ENCODE assay signal across 28 mouse cellular contexts in the genomic region with DNA sequence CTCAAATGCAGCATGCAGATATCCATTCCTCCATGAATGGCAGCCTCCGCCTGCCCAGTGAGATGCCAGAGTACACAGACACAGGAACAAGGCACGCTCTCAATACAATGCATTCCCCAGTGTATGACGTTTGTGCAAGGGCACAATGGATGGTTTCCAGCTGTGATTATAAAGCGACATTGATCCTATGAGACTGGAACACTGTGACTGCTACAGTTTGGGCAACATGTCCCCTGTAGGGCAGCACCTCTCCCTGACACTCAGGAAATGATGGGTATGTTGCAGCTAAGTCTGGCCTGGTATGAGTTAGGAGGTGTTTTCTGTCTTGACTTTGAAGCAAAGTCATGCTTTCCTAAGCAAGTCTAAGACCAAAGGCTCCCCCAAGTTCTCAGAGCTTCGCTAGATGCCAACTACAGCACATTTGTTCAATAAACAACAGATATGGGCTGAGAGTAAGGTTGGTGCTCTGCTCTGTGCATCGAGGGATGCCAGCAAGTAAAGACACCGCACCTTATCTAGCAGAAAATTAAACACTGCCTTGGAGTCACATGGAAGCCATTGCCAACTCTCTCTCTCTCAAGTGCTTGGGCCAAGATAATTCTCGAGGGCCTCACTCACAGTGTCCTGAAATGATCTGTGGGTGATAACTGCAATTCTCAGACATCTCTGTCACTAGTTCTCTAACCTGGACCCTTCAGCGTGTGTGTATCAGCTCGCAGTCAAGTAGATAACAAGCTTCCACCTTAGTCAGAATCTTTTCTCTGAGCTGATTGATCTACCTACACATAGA.
A peak's percentile ranks its signal among the peaks of the same experiment; 100 is the strongest.
DNase-seq lines count a peak whose midpoint lies in the region; ATAC-seq lines count a peak whose summit lies in the region.
"Had no signal": no experiment of that assay in that cellular context is flagged by ENCODE, and none has a peak within 500 bp of the region (broad histone marks: within the 10 kb centered on the region; RNA-seq: fewer than 3 reads in every experiment).

No protein-coding gene starts in this region.

- no peak for DNase-seq in lung, postnatal 4 days
- DNase-seq in CD4-positive helper T cell, adult 2 months (ENCODE audit: low read depth, low spot score), result peak; percentile 3
- peak; percentile 11 for DNase-seq in R1 (ENCODE audit: low read depth, low spot score)
- no peak for DNase-seq in left cerebral cortex, postnatal 4 days
- no peak for DNase-seq in cerebellum, postnatal 4 days (ENCODE audit: low spot score in 2 of 2)
- DNase-seq: adrenal gland, postnatal 36 days; B cell, adult 2 months; cerebellum, adult 9-11 months; forebrain, postnatal 0 days; gastrocnemius, postnatal 14 days; heart, adult 18-20 months; heart, postnatal 14 days; kidney, adult 9 months; kidney, postnatal 14 days; liver, postnatal 0 days; right cerebral cortex, postnatal 4 days; thymus, postnatal 14 days had no signal

- H3K36me3 ChIP-seq in lung, embryonic 16.5 days (ENCODE audit: control insufficient read depth, insufficient read depth, low read length), result no peaks in the 10 kb centered on the region
- H3K36me3 ChIP-seq: forebrain, embryonic 10.5 days; heart, embryonic 13.5 days; limb, embryonic 12.5 days; midbrain, embryonic 13.5 days; neural tube, embryonic 12.5 days had no signal

- peak; percentile 72 for ATAC-seq in lung, embryonic 16.5 days (ENCODE audit: low read depth)
- ATAC-seq in megakaryocyte progenitor cell, adult 5-6 weeks (replicated peaks; ENCODE audit: poor library complexity), result peak; percentile 33
- ATAC-seq: forebrain, postnatal 0 days; hindbrain, postnatal 0 days; intestine, embryonic 16.5 days; liver, postnatal 0 days; midbrain, embryonic 13.5 days had no signal

- no peaks in the 10 kb centered on the region for H3K27me3 ChIP-seq in lung, embryonic 16.5 days (ENCODE audit: control insufficient read depth, insufficient read depth, low read depth, low read length)
- H3K27me3 ChIP-seq: heart, embryonic 13.5 days; limb, embryonic 12.5 days; midbrain, embryonic 13.5 days; neural tube, embryonic 12.5 days had no signal

- no peak overlapping the region for H3K4me3 ChIP-seq in lung, embryonic 16.5 days (ENCODE audit: low read length)
- H3K4me3 ChIP-seq: forebrain, embryonic 10.5 days; heart, embryonic 13.5 days; layer of hippocampus, adult 2 months; limb, embryonic 12.5 days; midbrain, embryonic 13.5 days; neural tube, embryonic 12.5 days had no signal

- intact Hi-C loops in left cerebral cortex, postnatal 4 days (cut with DNase I), result no loop called here

- peak overlapping the region; percentile 71 for H3K27ac ChIP-seq in lung, embryonic 16.5 days (ENCODE audit: low read length)
- H3K27ac ChIP-seq: forebrain, embryonic 10.5 days; hindbrain, postnatal 0 days; layer of hippocampus, adult 2 months; limb, embryonic 12.5 days; midbrain, embryonic 13.5 days; neural tube, embryonic 12.5 days had no signal

- no peaks in the 10 kb centered on the region for H3K9me3 ChIP-seq in lung, embryonic 16.5 days (ENCODE audit: control insufficient read depth, low read length)
- H3K9me3 ChIP-seq: forebrain, embryonic 10.5 days; heart, embryonic 13.5 days; limb, embryonic 12.5 days; midbrain, embryonic 13.5 days; neural tube, embryonic 12.5 days had no signal

- WGBS in lung, embryonic 16.5 days, result 37% methylated on average over 10 of the region's 10 CpGs

- H3K9ac ChIP-seq in lung, embryonic 16.5 days (ENCODE audit: low read length), result no peak overlapping the region
- H3K9ac ChIP-seq: forebrain, postnatal 0 days; heart, embryonic 13.5 days; limb, embryonic 12.5 days; liver, postnatal 0 days; midbrain, embryonic 13.5 days; neural tube, embryonic 12.5 days had no signal

- H3K4me2 ChIP-seq in lung, embryonic 16.5 days (ENCODE audit: low read depth, low read length), result no peak overlapping the region
- H3K4me2 ChIP-seq: heart, embryonic 13.5 days; limb, embryonic 12.5 days; liver, embryonic 11.5 days; midbrain, embryonic 13.5 days; neural tube, embryonic 12.5 days had no signal

- H3K4me1 ChIP-seq in lung, embryonic 16.5 days (replicated peaks; ENCODE audit: control insufficient read depth, insufficient read depth, low read length), result peaks cover 18% of the 10 kb centered on the region
- H3K4me1 ChIP-seq: neural tube, embryonic 12.5 days had no signal

Comparison
In these comparisons a context has a peak if more than half of its experiments do, and no peak if none do; other contexts are left out.
1. DNase-seq: peak in CD4-positive helper T cell, adult 2 months (single experiment) and R1 (single experiment); none in lung, postnatal 4 days (0 of 2), left cerebral cortex, postnatal 4 days (single experiment) and cerebellum, postnatal 4 days (0 of 2).